27 mouse cellular contexts compared by ENCODE assay signal in genomic region chr8:11292611-11293010, GRCm38 (mm10). TPM values are rescaled to one million over a fixed set of nuclear protein-coding genes. Genes with fewer than 3 reads are reported as not detected.
DNase-seq lines count a peak whose midpoint lies in the region; ATAC-seq and TF ChIP-seq lines count a peak whose summit lies in the region.
"Had no signal": no experiment of that assay in that cellular context is flagged by ENCODE, and none has a peak within 500 bp of the region (broad histone marks: within the 10 kb centered on the region; RNA-seq: fewer than 3 reads in every experiment).

No protein-coding gene starts in this region.

- H3K4me3 ChIP-seq in gastrocnemius, adult 2 months: no peak overlapping the region
- H3K4me3 ChIP-seq in limb, embryonic 13.5 days: no peak overlapping the region
- H3K4me3 ChIP-seq in limb, embryonic 10.5 days: no peak overlapping the region
- H3K4me3 ChIP-seq in brown adipose tissue, adult 24 weeks (ENCODE audit: insufficient read depth, low read depth, low read length): no peak overlapping the region
- H3K4me3 ChIP-seq in limb, embryonic 15.5 days: no peak overlapping the region
- no peak overlapping the region for H3K4me3 ChIP-seq in thymus, adult 2 months (ENCODE audit: control insufficient read depth, insufficient read depth, low read length)
- H3K4me3 ChIP-seq: forebrain, embryonic 10.5 days; heart, embryonic 13.5 days; kidney, embryonic 15.5 days; liver, embryonic 13.5 days; lung, embryonic 15.5 days; midbrain, embryonic 15.5 days; neural tube, embryonic 13.5 days had no signal

- peak; percentile 41; the same call in 1 of the 2 replicates for ATAC-seq in limb, embryonic 13.5 days (ENCODE audit: low FRiP score, low read depth)
- no peak for ATAC-seq in limb, embryonic 15.5 days (ENCODE audit: insufficient number of reproducible peaks, low FRiP score, low TSS enrichment, low read depth)
- ATAC-seq: forebrain, postnatal 0 days; midbrain, embryonic 15.5 days; Patski had no signal

- H3K9me3 ChIP-seq in limb, embryonic 13.5 days: no peaks in the 10 kb centered on the region
- no peaks in the 10 kb centered on the region for H3K9me3 ChIP-seq in limb, embryonic 10.5 days (replicated peaks)
- H3K9me3 ChIP-seq in limb, embryonic 15.5 days: no peaks in the 10 kb centered on the region
- H3K9me3 ChIP-seq: forebrain, embryonic 10.5 days; G1E; heart, embryonic 13.5 days; kidney, embryonic 15.5 days; liver, embryonic 13.5 days; lung, embryonic 15.5 days; midbrain, embryonic 15.5 days; neural tube, embryonic 13.5 days had no signal

- intact Hi-C loops in gastrocnemius, adult 2 months (cut with DNase I): no loop called here

- TF ChIP-seq POLR2A in thymus, adult 2 months (IDR thresholded peaks at IDR 0.05; ENCODE audit: control insufficient read depth, extremely low read depth, insufficient read depth, low read length, poor library complexity): no peak

- peak; percentile 69 for DNase-seq in gastrocnemius, adult 2 months
- DNase-seq in gastrocnemius, postnatal 10 days: no peak
- DNase-seq in limb, embryonic 10.5 days (ENCODE audit: low spot score): no peak
- DNase-seq in frontal cortex, adult 2 months (ENCODE audit: extremely low spot score in 1 of 2, low spot score in 1 of 2): no peak
- DNase-seq in thymus, adult 2 months: no peak
- DNase-seq: adrenal gland, postnatal 36 days; cerebellum, adult 11 months; cerebellum, adult 9-11 months; forebrain, postnatal 0 days; kidney, adult 11 months; layer of hippocampus, adult 9-11 months; liver, embryonic 13.5 days; retina, postnatal 1 day; right cerebral cortex, postnatal 25 days had no signal

- H3K27ac ChIP-seq in gastrocnemius, adult 2 months: peak overlapping the region; percentile 78
- H3K27ac ChIP-seq in limb, embryonic 13.5 days: no peak overlapping the region
- no peak overlapping the region for H3K27ac ChIP-seq in limb, embryonic 10.5 days
- H3K27ac ChIP-seq in brown adipose tissue, adult 24 weeks (replicated peaks; ENCODE audit: low read depth, low read length): peak overlapping the region; percentile 29
- peak overlapping the region; percentile 35; the same call in 1 of the 2 replicates for H3K27ac ChIP-seq in limb, embryonic 15.5 days
- H3K27ac ChIP-seq in thymus, adult 2 months (ENCODE audit: control insufficient read depth, insufficient read depth, low read length): no peak overlapping the region
- H3K27ac ChIP-seq: forebrain, embryonic 10.5 days; heart, embryonic 13.5 days; hindbrain, embryonic 14.5 days; kidney, embryonic 15.5 days; liver, embryonic 13.5 days; lung, embryonic 15.5 days; macrophage; midbrain, embryonic 15.5 days; neural tube, embryonic 13.5 days had no signal

- H3K4me1 ChIP-seq in limb, embryonic 13.5 days: peaks cover 51% of the 10 kb centered on the region
- H3K4me1 ChIP-seq in limb, embryonic 10.5 days: peaks cover 34% of the 10 kb centered on the region
- peaks cover 63% of the 10 kb centered on the region for H3K4me1 ChIP-seq in brown adipose tissue, adult 24 weeks (ENCODE audit: control insufficient read depth, insufficient read depth, insufficient read length, low read length)
- H3K4me1 ChIP-seq in limb, embryonic 15.5 days: peaks cover 35% of the 10 kb centered on the region
- H3K4me1 ChIP-seq in thymus, adult 2 months (replicated peaks; ENCODE audit: control insufficient read depth, insufficient read depth, low read length): no peaks in the 10 kb centered on the region
- H3K4me1 ChIP-seq: midbrain, embryonic 15.5 days had no signal

- no peaks in the 10 kb centered on the region for H3K27me3 ChIP-seq in limb, embryonic 13.5 days
- H3K27me3 ChIP-seq in limb, embryonic 10.5 days (ENCODE audit: low read depth, poor library complexity, severe bottlenecking): no peaks in the 10 kb centered on the region
- no peaks in the 10 kb centered on the region for H3K27me3 ChIP-seq in limb, embryonic 15.5 days
- no peaks in the 10 kb centered on the region for H3K27me3 ChIP-seq in thymus, adult 2 months (ENCODE audit: control insufficient read depth, insufficient read depth, low read length)
- H3K27me3 ChIP-seq: heart, embryonic 13.5 days; kidney, embryonic 15.5 days; liver, embryonic 13.5 days; lung, embryonic 15.5 days; midbrain, embryonic 15.5 days; neural tube, embryonic 13.5 days; Patski had no signal

- WGBS in limb, embryonic 13.5 days: 41% methylated on average over 3 of the region's 3 CpGs
- 54% methylated on average over 3 of the region's 3 CpGs for WGBS in limb, embryonic 10.5 days
- 41% methylated on average over 3 of the region's 3 CpGs for WGBS in limb, embryonic 15.5 days
- WGBS in thymus, adult 2 months: 77% methylated on average over 3 of the region's 3 CpGs

- no peak for TF ChIP-seq CTCF in gastrocnemius, adult 2 months (IDR thresholded peaks at IDR 0.05)
- no peak for TF ChIP-seq CTCF in thymus, adult 2 months (IDR thresholded peaks at IDR 0.05; ENCODE audit: borderline replicate concordance, control insufficient read depth, extremely low read depth, insufficient read depth, low read length, poor library complexity)

- H3K36me3 ChIP-seq in limb, embryonic 13.5 days: no peaks in the 10 kb centered on the region
- peaks cover 13% of the 10 kb centered on the region for H3K36me3 ChIP-seq in limb, embryonic 10.5 days
- no peaks in the 10 kb centered on the region for H3K36me3 ChIP-seq in limb, embryonic 15.5 days
- no peaks in the 10 kb centered on the region for H3K36me3 ChIP-seq in thymus, adult 2 months (ENCODE audit: control insufficient read depth, insufficient read depth, low read length)
- H3K36me3 ChIP-seq: G1E; liver, embryonic 13.5 days; midbrain, embryonic 15.5 days; neural tube, embryonic 13.5 days had no signal

- H3K9ac ChIP-seq in limb, embryonic 13.5 days: no peak overlapping the region
- no peak overlapping the region for H3K9ac ChIP-seq in limb, embryonic 15.5 days
- H3K9ac ChIP-seq: forebrain, postnatal 0 days; heart, embryonic 13.5 days; hindbrain, embryonic 14.5 days; kidney, embryonic 15.5 days; liver, embryonic 13.5 days; lung, embryonic 15.5 days; midbrain, embryonic 15.5 days; neural tube, embryonic 13.5 days had no signal

- H3K4me2 ChIP-seq in limb, embryonic 13.5 days (replicated peaks): no peak overlapping the region
- H3K4me2 ChIP-seq in limb, embryonic 15.5 days: no peak overlapping the region
- H3K4me2 ChIP-seq: heart, embryonic 13.5 days; hindbrain, embryonic 14.5 days; kidney, embryonic 15.5 days; liver, embryonic 13.5 days; lung, embryonic 15.5 days; midbrain, embryonic 15.5 days; neural tube, embryonic 13.5 days had no signal

RNA-seq across cellular contexts. Expression of gene Col4a2, which starts 20.0 kb away (rescaled TPM):
- total RNA-seq in gastrocnemius, adult 2 months (2021): 10 to 100 TPM; 51.3 to 69.5 TPM
- total RNA-seq in gastrocnemius, postnatal 10 days (2021): 100 to 1,000 TPM; 340 to 382 TPM
- polyA plus RNA-seq in limb, embryonic 13.5 days (2015; fragmentation: Nextera tagmentation; extraction: Ambion mirVana): 52.1 and 56.3 TPM in 2 replicates
- polyA plus RNA-seq in limb, embryonic 10.5 days (2016; fragmentation: Nextera tagmentation; extraction: Ambion mirVana): 53.0 and 53.6 TPM in 2 replicates
- 51.1 and 77.2 TPM in 2 replicates for polyA plus RNA-seq in brown adipose tissue, adult 24 weeks (2012; ENCODE audit: insufficient read depth, insufficient read length, missing spikeins)
- polyA plus RNA-seq in limb, embryonic 15.5 days (2015; fragmentation: Nextera tagmentation; extraction: Ambion mirVana): 77.4 and 83.3 TPM in 2 replicates
- polyA plus RNA-seq in frontal cortex, adult 2 months (2012; rRNA removed): 34.3 and 39.7 TPM in 2 replicates
- polyA plus RNA-seq in thymus, adult 2 months (2012; rRNA removed): 21.8 and 25.7 TPM in 2 replicates
- polyA plus RNA-seq: G1E had no signal

RNA-seq across cellular contexts. Expression of gene Col4a1, which starts 20.0 kb away (rescaled TPM):
- total RNA-seq in gastrocnemius, adult 2 months (2021): 100 to 1,000 TPM in 1 of 2 experiments, 10 to 100 TPM in 1; 73.3 to 117 TPM
- 100 to 1,000 TPM; 741 to 775 TPM for total RNA-seq in gastrocnemius, postnatal 10 days (2021)
- polyA plus RNA-seq in limb, embryonic 13.5 days (2015; fragmentation: Nextera tagmentation; extraction: Ambion mirVana): 113 and 115 TPM in 2 replicates
- 141 and 145 TPM in 2 replicates for polyA plus RNA-seq in limb, embryonic 10.5 days (2016; fragmentation: Nextera tagmentation; extraction: Ambion mirVana)
- polyA plus RNA-seq in brown adipose tissue, adult 24 weeks (2012; ENCODE audit: insufficient read depth, insufficient read length, missing spikeins): 142 and 186 TPM in 2 replicates
- polyA plus RNA-seq in limb, embryonic 15.5 days (2015; fragmentation: Nextera tagmentation; extraction: Ambion mirVana): 172 and 209 TPM in 2 replicates
- 31.8 and 43.2 TPM in 2 replicates for polyA plus RNA-seq in frontal cortex, adult 2 months (2012; rRNA removed)
- 78.3 and 95.1 TPM in 2 replicates for polyA plus RNA-seq in thymus, adult 2 months (2012; rRNA removed)
- polyA plus RNA-seq: G1E had no signal

Comparison
In these comparisons a context has a peak if more than half of its experiments do, and no peak if none do; other contexts are left out.
1. H3K27ac ChIP-seq: peak in gastrocnemius, adult 2 months (single experiment), brown adipose tissue, adult 24 weeks (single experiment) and limb, embryonic 15.5 days (single experiment); none in limb, embryonic 13.5 days (single experiment), limb, embryonic 10.5 days (single experiment) and thymus, adult 2 months (single experiment).